Mouse (Mus musculus): ENCODE measurements around the gene Gm6408. TPM values are rescaled to one million over a fixed set of nuclear protein-coding genes. Genes with fewer than 3 reads are reported as not detected.
A peak's percentile ranks its signal among the peaks of the same experiment; 100 is the strongest.
"Not testable (repeated sequence)": the region's sequence is repeated elsewhere in the genome, so short reads cannot be mapped to it uniquely, and the experiment has no call there.

Gene Gm6408
- not detected in 2 replicates for polyA plus RNA-seq (2015; fragmentation: Nextera tagmentation; extraction: Ambion mirVana)

- not testable (repeated sequence) for H3K9me3 ChIP-seq; H3K4me2 ChIP-seq; H3K36me3 ChIP-seq; H3K9ac ChIP-seq; H3K27me3 ChIP-seq; ATAC-seq (ENCODE audit: low read depth); H3K4me1 ChIP-seq (replicated peaks); H3K4me3 ChIP-seq; H3K27ac ChIP-seq (replicated peaks)
- WGBS = 92% methylated on average over 3 of the region's 3 CpGs
Measured at GRCm38 (mm10) chr5:146481665-146482064, at the start of gene Gm6408. TSS of gene Gm6408 (plus strand) at chr5:146481965.

- WGBS = 94% methylated on average over 6 of the region's 6 CpGs
- no peak overlapping the region for H3K9ac ChIP-seq
- no peaks in the 10 kb centered on the region for H3K27me3 ChIP-seq
- no peaks in the 10 kb centered on the region for H3K9me3 ChIP-seq
- no peak for ATAC-seq (ENCODE audit: low read depth)
- no peak overlapping the region for H3K4me2 ChIP-seq
- H3K27ac ChIP-seq (replicated peaks) = no peak overlapping the region
- no peak overlapping the region for H3K4me3 ChIP-seq
- no peaks in the 10 kb centered on the region for H3K4me1 ChIP-seq (replicated peaks)
- peaks cover 20% of the 10 kb centered on the region for H3K36me3 ChIP-seq
Measured at GRCm38 (mm10) chr5:146432476-146432875, 49.3 kb upstream of the Gm6408 start.

- WGBS = 84% methylated on average over 16 of the region's 16 CpGs
- ATAC-seq (ENCODE audit: low read depth) = no peak
- Histone ChIP-seq H3K9ac (no peak overlapping the region), H3K27me3 (no peaks in the 10 kb centered on the region), H3K27ac (replicated peaks) (no peak overlapping the region), H3K36me3 (peaks cover 37% of the 10 kb centered on the region), H3K4me2 (no peak overlapping the region), H3K4me3 (no peak overlapping the region), H3K4me1 (replicated peaks) (no peaks in the 10 kb centered on the region), H3K9me3 (no peaks in the 10 kb centered on the region)
Measured at GRCm38 (mm10) chr5:146435316-146435715, 46.4 kb upstream of the Gm6408 start.

- WGBS = 94% methylated on average over 11 of the region's 11 CpGs
- ATAC-seq (ENCODE audit: low read depth) = no peak
- no peaks in the 10 kb centered on the region for H3K9me3 ChIP-seq
- H3K36me3 ChIP-seq = peaks cover 43% of the 10 kb centered on the region
- H3K4me1 ChIP-seq (replicated peaks) = no peaks in the 10 kb centered on the region
- no peak overlapping the region for H3K4me2 ChIP-seq
- no peak overlapping the region for H3K27ac ChIP-seq (replicated peaks)
- H3K4me3 ChIP-seq = no peak overlapping the region
- H3K27me3 ChIP-seq = no peaks in the 10 kb centered on the region
- no peak overlapping the region for H3K9ac ChIP-seq
Measured at GRCm38 (mm10) chr5:146436796-146437195, 45.0 kb upstream of the Gm6408 start.

- no peak overlapping the region for H3K27ac ChIP-seq (replicated peaks)
- H3K4me3 ChIP-seq = no peak overlapping the region
- peaks cover 46% of the 10 kb centered on the region for H3K36me3 ChIP-seq
- no peak overlapping the region for H3K4me2 ChIP-seq
- WGBS = 86% methylated on average over 7 of the region's 7 CpGs
- H3K9me3 ChIP-seq = no peaks in the 10 kb centered on the region
- ATAC-seq (ENCODE audit: low read depth) = no peak
- no peaks in the 10 kb centered on the region for H3K27me3 ChIP-seq
- no peaks in the 10 kb centered on the region for H3K4me1 ChIP-seq (replicated peaks)
- H3K9ac ChIP-seq = no peak overlapping the region
Measured at GRCm38 (mm10) chr5:146439152-146439781, 42.5 kb upstream of the Gm6408 start.

- Histone ChIP-seq H3K4me3 (no peak overlapping the region), H3K27me3 (no peaks in the 10 kb centered on the region), H3K4me1 (replicated peaks) (no peaks in the 10 kb centered on the region), H3K4me2 (no peak overlapping the region), H3K9me3 (no peaks in the 10 kb centered on the region), H3K36me3 (peaks cover 44% of the 10 kb centered on the region), H3K9ac (no peak overlapping the region), H3K27ac (replicated peaks) (no peak overlapping the region)
- ATAC-seq (ENCODE audit: low read depth) = no peak
- WGBS = 94% methylated on average over 5 of the region's 5 CpGs
Measured at GRCm38 (mm10) chr5:146440273-146440672, 41.5 kb upstream of the Gm6408 start.

- Histone ChIP-seq H3K36me3 (peaks cover 34% of the 10 kb centered on the region), H3K4me3 (no peak overlapping the region), H3K27ac (replicated peaks) (no peak overlapping the region), H3K9me3 (no peaks in the 10 kb centered on the region), H3K27me3 (no peaks in the 10 kb centered on the region), H3K9ac (no peak overlapping the region), H3K4me1 (replicated peaks) (no peaks in the 10 kb centered on the region), H3K4me2 (no peak overlapping the region)
- ATAC-seq (ENCODE audit: low read depth) = peak; percentile 40; the same call in 1 of the 2 replicates
- WGBS = 84% methylated on average over 2 of the region's 2 CpGs
Measured at GRCm38 (mm10) chr5:146442767-146443166, 39.0 kb upstream of the Gm6408 start.

- H3K27ac ChIP-seq (replicated peaks) = no peak overlapping the region
- ATAC-seq (ENCODE audit: low read depth) = no peak
- H3K9me3 ChIP-seq = no peaks in the 10 kb centered on the region
- no peaks in the 10 kb centered on the region for H3K27me3 ChIP-seq
- H3K9ac ChIP-seq = no peak overlapping the region
- peaks cover 12% of the 10 kb centered on the region for H3K36me3 ChIP-seq
- WGBS = 88% methylated on average over 2 of the region's 2 CpGs
- H3K4me2 ChIP-seq = no peak overlapping the region
- H3K4me3 ChIP-seq = no peak overlapping the region
- H3K4me1 ChIP-seq (replicated peaks) = no peaks in the 10 kb centered on the region
Measured at GRCm38 (mm10) chr5:146446633-146447032, 35.1 kb upstream of the Gm6408 start.

- Histone ChIP-seq H3K4me3 (no peak overlapping the region), H3K9me3 (no peaks in the 10 kb centered on the region), H3K9ac (no peak overlapping the region), H3K36me3 (peaks cover 52% of the 10 kb centered on the region), H3K4me1 (replicated peaks) (no peaks in the 10 kb centered on the region), H3K4me2 (no peak overlapping the region), H3K27me3 (no peaks in the 10 kb centered on the region), H3K27ac (replicated peaks) (no peak overlapping the region)
- ATAC-seq (ENCODE audit: low read depth) = no peak
- WGBS = 67% methylated on average over 11 of the region's 11 CpGs
Measured at GRCm38 (mm10) chr5:146451592-146452254, 30.0 kb upstream of the Gm6408 start.

GRCm38 (mm10) chr5:146453556-146453955 is 28.2 kb upstream of the Gm6408 start:
- no peaks in the 10 kb centered on the region for H3K9me3 ChIP-seq
- WGBS = 92% methylated on average over 6 of the region's 6 CpGs
- no peak for ATAC-seq (ENCODE audit: low read depth)
- H3K4me2 ChIP-seq = no peak overlapping the region
- H3K27ac ChIP-seq (replicated peaks) = no peak overlapping the region
- H3K9ac ChIP-seq = no peak overlapping the region
- H3K4me1 ChIP-seq (replicated peaks) = no peaks in the 10 kb centered on the region
- peaks cover 52% of the 10 kb centered on the region for H3K36me3 ChIP-seq
- H3K27me3 ChIP-seq = no peaks in the 10 kb centered on the region
- H3K4me3 ChIP-seq = no peak overlapping the region

GRCm38 (mm10) chr5:146461612-146462011 is 20.2 kb upstream of the Gm6408 start:
- 90% methylated on average over 8 of the region's 8 CpGs for WGBS
- ATAC-seq (ENCODE audit: low read depth) = no peak
- H3K36me3 ChIP-seq = peaks cover 46% of the 10 kb centered on the region

GRCm38 (mm10) chr5:146466663-146467062 is 15.1 kb upstream of the Gm6408 start:
- no peak for ATAC-seq (ENCODE audit: low read depth)
- Histone ChIP-seq H3K27me3 (no peaks in the 10 kb centered on the region), H3K9ac (no peak overlapping the region), H3K36me3 (peaks cover 52% of the 10 kb centered on the region), H3K9me3 (no peaks in the 10 kb centered on the region), H3K4me2 (no peak overlapping the region), H3K4me1 (replicated peaks) (no peaks in the 10 kb centered on the region), H3K27ac (replicated peaks) (no peak overlapping the region), H3K4me3 (no peak overlapping the region)
- 95% methylated on average over 19 of the region's 19 CpGs for WGBS

More at GRCm38 (mm10) chr5:146461612-146462011, 20.2 kb upstream of the Gm6408 start:
- no peaks in the 10 kb centered on the region for H3K9me3 ChIP-seq
- no peak overlapping the region for H3K4me2 ChIP-seq
- no peak overlapping the region for H3K9ac ChIP-seq
- no peaks in the 10 kb centered on the region for H3K27me3 ChIP-seq
- no peak overlapping the region for H3K4me3 ChIP-seq
- no peak overlapping the region for H3K27ac ChIP-seq (replicated peaks)
- no peaks in the 10 kb centered on the region for H3K4me1 ChIP-seq (replicated peaks)

- no peak for ATAC-seq (ENCODE audit: low read depth)
- Histone ChIP-seq H3K36me3 (peaks cover 54% of the 10 kb centered on the region), H3K9me3 (no peaks in the 10 kb centered on the region), H3K4me3 (no peak overlapping the region), H3K27me3 (no peaks in the 10 kb centered on the region), H3K4me2 (no peak overlapping the region), H3K4me1 (replicated peaks) (no peaks in the 10 kb centered on the region), H3K9ac (no peak overlapping the region), H3K27ac (replicated peaks) (no peak overlapping the region)
- 94% methylated on average over 9 of the region's 9 CpGs for WGBS
Measured at GRCm38 (mm10) chr5:146468311-146468710, 13.5 kb upstream of the Gm6408 start.
